Mouse (Mus musculus): ENCODE measurements around the gene Akt2. TPM values are rescaled to one million over a fixed set of nuclear protein-coding genes. Genes with fewer than 3 reads are reported as not detected.

The Akt2 gene
- polyA plus RNA-seq, 1 experiment from 2014 or later: 106 TPM

DNA sequence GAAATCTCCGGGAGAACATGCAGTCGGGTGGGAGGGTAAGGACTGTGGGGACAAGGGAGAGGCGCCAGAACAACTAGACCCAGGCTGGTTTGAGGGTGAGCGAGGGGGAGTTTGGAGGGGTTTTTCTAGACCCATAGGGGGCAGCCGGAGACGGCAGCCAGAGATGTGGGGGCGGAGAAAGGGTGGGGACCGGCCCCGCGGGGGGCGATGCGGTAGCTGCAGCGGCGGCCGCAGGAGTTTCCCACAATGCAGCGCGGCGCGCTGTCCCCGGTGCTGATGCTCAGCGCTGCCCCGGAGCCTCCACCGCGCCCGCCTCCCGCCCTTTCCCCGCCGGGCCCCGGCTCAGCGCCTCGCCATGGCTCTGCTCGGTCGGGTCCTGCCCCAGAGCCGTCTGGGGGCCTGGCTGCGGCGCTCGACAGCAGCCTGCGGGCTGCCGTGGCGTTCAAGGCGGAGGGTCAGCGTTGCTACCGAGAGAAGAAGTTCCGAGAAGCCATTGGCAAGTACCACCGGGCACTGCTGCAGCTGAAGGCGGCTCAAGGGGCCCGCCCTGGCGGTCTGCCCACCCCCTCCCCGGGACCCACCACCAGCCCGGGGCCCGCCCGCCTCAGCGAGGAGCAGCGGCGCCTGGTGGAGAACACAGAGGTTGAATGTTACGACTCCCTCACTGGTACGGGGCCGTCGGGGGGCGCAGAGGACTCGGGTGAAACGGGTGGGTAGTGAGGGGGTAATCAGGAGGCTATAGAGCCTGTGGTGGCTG, 62.5 kb downstream of the Akt2 start, which contains the start of gene Ttc9b:
TSS of gene Ttc9b (plus strand) at position 235 of the 757 bp plus-strand sequence.
- Histone ChIP-seq H3K36me3 (peaks cover 33% of the 10 kb centered on the region), H3K9ac (0 out of 2 replicates have a peak within 1 kb of the TSS, but pooled peaks have one; percentile 27), H3K4me1 (peaks cover 5% of the 10 kb centered on the region), H3K9me3 (no peaks in the 10 kb centered on the region), H3K27ac (no peak within 1 kb of the TSS), H3K4me3 (peak within 1 kb of the TSS; percentile 36), H3K4me2 (peak within 1 kb of the TSS; percentile 63), H3K27me3 (peaks cover 62% of the 10 kb centered on the region)
- ATAC-seq (ENCODE audit: insufficient number of reproducible peaks, insufficient read depth, low FRiP score, low TSS enrichment, low read depth): 0 out of 2 replicates have a peak, but pooled peaks have one; percentile 17
- WGBS: 2% methylated on average over 54 of the region's 62 CpGs

- no peak overlapping the region for H3K9ac ChIP-seq
- no peak overlapping the region for H3K4me2 ChIP-seq
- H3K4me3 ChIP-seq: no peak overlapping the region
- ATAC-seq (ENCODE audit: insufficient number of reproducible peaks, insufficient read depth, low FRiP score, low TSS enrichment, low read depth): no peak
- peaks cover 70% of the 10 kb centered on the region for H3K27me3 ChIP-seq
- 63% methylated on average over 20 of the region's 20 CpGs for WGBS
- H3K36me3 ChIP-seq: peaks cover 42% of the 10 kb centered on the region
- peaks cover 5% of the 10 kb centered on the region for H3K4me1 ChIP-seq
- no peak overlapping the region for H3K27ac ChIP-seq
- no peaks in the 10 kb centered on the region for H3K9me3 ChIP-seq
These were observed 63.4 kb downstream of the Akt2 start for GRCm38 (mm10) chr7:27654607-27655276.

DNA sequence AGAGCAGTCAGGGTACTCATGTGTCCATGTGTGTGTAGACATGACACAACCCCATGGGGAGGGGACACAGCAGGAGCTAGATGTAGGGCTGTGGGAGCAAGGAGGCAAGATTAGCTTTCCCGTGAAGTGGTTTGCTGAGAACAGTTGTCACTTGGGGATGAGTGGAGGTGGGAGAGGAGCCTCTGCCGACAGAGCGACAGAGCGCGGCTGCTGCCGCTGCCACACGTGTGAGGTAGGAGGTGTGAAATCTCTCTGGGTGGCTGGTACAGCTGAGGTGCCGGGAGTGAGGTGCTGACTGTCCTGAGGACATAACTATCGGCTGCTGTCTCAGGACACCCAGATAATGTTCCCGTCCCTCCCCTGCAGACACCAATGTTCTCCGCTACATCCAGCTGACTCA, 64.2 kb downstream of the Akt2 start:
- Histone ChIP-seq H3K36me3 (peaks cover 44% of the 10 kb centered on the region), H3K27ac (no peak overlapping the region), H3K9me3 (no peaks in the 10 kb centered on the region), H3K27me3 (peaks cover 70% of the 10 kb centered on the region), H3K4me1 (peaks cover 5% of the 10 kb centered on the region), H3K4me3 (no peak overlapping the region), H3K9ac (no peak overlapping the region), H3K4me2 (no peak overlapping the region)
- no peak for ATAC-seq (ENCODE audit: insufficient number of reproducible peaks, insufficient read depth, low FRiP score, low TSS enrichment, low read depth)
- WGBS: 81% methylated on average over 11 of the region's 11 CpGs

DNA sequence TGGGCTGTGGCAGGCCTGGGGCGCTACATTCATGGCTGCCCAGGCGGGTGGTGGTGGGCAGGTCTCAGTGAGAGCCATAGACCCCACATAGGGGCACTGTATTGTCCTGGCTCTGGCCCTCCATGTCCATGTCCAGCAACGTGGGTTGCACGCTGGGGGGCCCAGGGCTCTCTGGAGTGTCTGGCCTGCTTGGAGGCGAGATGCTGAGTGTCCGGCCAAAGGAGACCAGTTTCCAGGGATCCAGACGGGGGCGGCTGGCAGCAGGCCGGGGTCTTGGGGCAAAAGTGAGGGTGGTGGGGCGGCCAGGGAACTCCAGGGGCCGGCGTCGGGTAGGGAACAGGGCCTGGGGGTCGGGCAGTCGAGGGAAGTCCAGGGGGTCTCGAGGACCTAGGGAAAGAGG, 65.2 kb downstream of the Akt2 start:
- Histone ChIP-seq H3K4me2 (no peak overlapping the region), H3K27me3 (peaks cover 70% of the 10 kb centered on the region), H3K4me3 (no peak overlapping the region), H3K27ac (no peak overlapping the region), H3K36me3 (peaks cover 54% of the 10 kb centered on the region), H3K4me1 (peaks cover 5% of the 10 kb centered on the region), H3K9me3 (no peaks in the 10 kb centered on the region), H3K9ac (no peak overlapping the region)
- ATAC-seq (ENCODE audit: insufficient number of reproducible peaks, insufficient read depth, low FRiP score, low TSS enrichment, low read depth): no peak
- WGBS: 88% methylated on average over 16 of the region's 16 CpGs

DNA sequence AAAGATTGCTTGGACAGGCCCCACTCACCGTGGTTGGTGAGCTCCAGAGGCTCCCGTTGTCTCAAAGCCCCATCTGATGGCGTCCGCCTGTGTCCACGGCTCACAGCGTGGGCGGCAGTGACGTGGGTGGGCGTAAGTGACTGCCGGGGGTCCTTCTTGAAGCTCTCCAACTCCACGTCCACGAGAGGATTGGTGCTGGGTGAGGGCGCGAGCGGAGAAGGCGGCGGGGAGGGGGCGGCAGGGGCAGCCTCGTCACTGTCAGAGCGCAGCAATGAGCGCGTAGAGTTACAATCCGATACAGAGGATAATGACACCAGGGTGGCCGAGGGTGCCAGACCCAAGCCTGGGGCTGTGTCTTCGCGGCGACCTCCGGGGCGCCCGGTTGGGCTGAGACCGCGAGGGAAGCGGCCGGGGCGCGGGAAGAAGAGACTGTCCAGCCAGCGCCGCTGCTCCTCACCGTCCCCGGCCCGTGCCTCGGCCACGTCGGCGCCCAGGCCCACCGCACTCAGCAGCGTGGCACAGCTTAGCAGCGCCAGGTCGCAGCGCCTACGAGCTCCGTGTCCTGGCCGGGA, 66.6 kb downstream of the Akt2 start:
- no peak for ATAC-seq (ENCODE audit: insufficient number of reproducible peaks, insufficient read depth, low FRiP score, low TSS enrichment, low read depth)
- Histone ChIP-seq H3K4me2 (no peak overlapping the region), H3K27me3 (peaks cover 62% of the 10 kb centered on the region), H3K4me3 (no peak overlapping the region), H3K4me1 (peaks cover 5% of the 10 kb centered on the region), H3K9ac (no peak overlapping the region), H3K9me3 (no peaks in the 10 kb centered on the region), H3K36me3 (peaks cover 63% of the 10 kb centered on the region), H3K27ac (no peak overlapping the region)
- WGBS: 31% methylated on average over 53 of the region's 53 CpGs

DNA sequence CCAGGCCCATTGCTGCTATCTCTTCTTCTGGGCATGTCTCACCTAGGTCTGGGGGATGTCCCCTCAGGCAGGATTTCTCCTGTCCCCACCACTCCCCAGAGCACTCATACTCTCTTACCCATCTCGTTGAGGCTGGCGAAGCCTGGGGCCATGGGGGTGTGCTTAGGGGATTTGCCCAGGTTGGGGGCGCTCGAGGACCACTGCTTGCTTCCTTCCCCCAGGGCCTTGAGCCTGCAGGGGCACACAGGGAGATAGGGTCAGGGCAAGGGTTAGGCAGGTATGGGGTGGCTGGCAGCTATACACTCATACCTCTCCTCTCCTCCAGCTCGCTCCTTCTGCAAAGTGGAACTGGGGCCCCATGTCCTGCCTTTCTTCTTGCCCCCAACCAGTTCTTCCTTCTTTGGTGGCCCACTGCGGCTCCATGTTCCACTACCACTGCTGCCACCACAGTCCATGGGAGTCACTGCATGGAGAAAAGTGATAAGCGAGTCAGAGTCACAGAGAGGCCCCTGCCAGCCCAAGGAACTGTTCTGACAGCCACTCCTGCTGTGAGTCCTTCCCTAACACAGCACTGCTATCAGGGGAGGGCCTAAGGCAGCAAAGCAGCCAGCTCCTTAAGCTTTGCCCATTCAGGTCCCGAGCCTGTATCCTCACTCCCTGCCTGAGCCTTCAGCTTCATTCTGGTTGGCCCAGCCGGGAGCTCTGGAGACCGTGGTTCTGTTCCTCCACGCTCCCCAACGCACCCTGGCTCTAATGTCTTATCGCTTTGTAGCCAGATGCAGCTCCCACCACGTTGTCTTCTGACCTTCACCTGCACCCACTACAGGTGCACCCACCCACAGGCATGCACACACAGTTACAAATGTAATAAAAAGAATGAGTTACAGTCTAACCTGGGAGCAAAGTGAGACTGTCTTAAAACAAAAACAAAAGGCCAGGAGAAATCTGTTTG, 67.6 kb downstream of the Akt2 start:
- Histone ChIP-seq H3K4me3 (no peak overlapping the region), H3K36me3 (peaks cover 68% of the 10 kb centered on the region), H3K27ac (no peak overlapping the region), H3K27me3 (peaks cover 51% of the 10 kb centered on the region), H3K4me1 (peaks cover 3% of the 10 kb centered on the region), H3K9me3 (no peaks in the 10 kb centered on the region), H3K4me2 (no peak overlapping the region), H3K9ac (no peak overlapping the region)
- no peak for ATAC-seq (ENCODE audit: insufficient number of reproducible peaks, insufficient read depth, low FRiP score, low TSS enrichment, low read depth)
- 61% methylated on average over 14 of the region's 14 CpGs for WGBS

GRCm38 (mm10) chr7:27662038-27662437, 70.7 kb downstream of the Akt2 start:
- Histone ChIP-seq H3K4me3 (no peak overlapping the region), H3K27me3 (peaks cover 25% of the 10 kb centered on the region), H3K4me2 (no peak overlapping the region), H3K36me3 (peaks cover 78% of the 10 kb centered on the region), H3K9me3 (no peaks in the 10 kb centered on the region), H3K4me1 (no peaks in the 10 kb centered on the region), H3K27ac (no peak overlapping the region), H3K9ac (no peak overlapping the region)
- ATAC-seq (ENCODE audit: insufficient number of reproducible peaks, insufficient read depth, low FRiP score, low TSS enrichment, low read depth): no peak
- 90% methylated on average over 4 of the region's 4 CpGs for WGBS

DNA sequence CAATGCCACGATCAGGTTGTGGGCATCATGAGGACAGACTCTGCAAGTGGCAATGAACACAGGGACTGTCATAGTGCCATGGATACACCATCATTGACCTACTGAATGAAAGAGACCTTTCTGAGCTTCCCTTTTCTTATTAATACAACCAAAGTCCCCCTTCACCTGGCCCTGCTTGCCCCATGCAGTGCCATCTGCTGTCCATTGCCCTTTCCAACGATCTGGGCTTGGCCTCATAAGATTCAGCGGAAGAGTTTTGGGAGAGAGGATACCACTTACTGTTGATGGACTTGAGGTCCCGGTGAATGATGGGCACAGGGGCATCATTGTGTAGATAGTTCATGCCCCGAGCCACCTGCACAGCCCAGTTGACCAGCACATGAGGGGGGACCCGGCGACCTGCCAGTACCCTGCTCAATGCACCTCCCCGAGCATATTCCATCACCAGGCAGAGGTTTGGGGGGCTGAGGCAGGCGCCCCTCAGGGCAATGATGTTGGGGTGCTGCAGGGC, 81.8 kb downstream of the Akt2 start:
- H3K4me2 ChIP-seq: peak overlapping the region; percentile 95
- H3K9me3 ChIP-seq: no peaks in the 10 kb centered on the region

DNA sequence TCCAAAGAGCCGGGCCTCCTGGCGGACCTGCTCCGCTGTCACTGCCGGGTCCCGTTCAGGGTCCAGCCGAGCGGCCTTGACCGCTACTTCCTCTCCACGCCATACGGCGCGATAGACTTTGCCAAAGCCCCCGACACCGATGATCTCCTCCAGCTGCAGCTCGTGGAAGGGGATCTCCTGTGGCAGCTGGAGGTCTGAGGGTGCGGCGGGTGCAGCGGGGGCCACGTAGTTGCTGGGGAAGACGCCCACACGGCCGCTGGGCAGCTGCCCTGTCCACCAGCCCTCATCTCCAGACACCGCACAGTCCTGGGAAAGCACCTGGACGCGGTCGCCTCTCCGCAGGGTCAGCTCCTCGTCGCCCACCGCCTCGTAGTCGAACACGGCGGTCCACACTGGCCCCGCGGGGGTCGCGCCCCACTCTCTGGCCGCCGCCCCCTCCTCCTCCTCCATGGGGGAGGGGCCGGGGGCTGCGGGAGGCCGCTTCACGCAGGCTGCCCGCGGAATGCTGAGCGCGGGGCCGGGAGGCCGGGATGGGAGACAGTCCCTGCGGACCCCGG, 82.3 kb downstream of the Akt2 start:
- 1% methylated on average over 51 of the region's 52 CpGs for WGBS
- no peak overlapping the region for H3K27ac ChIP-seq
- H3K4me1 ChIP-seq: peaks cover 26% of the 10 kb centered on the region
- peak overlapping the region; percentile 95 for H3K4me2 ChIP-seq
- no peak for ATAC-seq (ENCODE audit: insufficient number of reproducible peaks, insufficient read depth, low FRiP score, low TSS enrichment, low read depth)
- H3K9me3 ChIP-seq: no peaks in the 10 kb centered on the region
- H3K4me3 ChIP-seq: peak overlapping the region; percentile 93
- no peaks in the 10 kb centered on the region for H3K27me3 ChIP-seq
- H3K9ac ChIP-seq: peak overlapping the region; percentile 90
- H3K36me3 ChIP-seq: peaks cover 24% of the 10 kb centered on the region; the same call in 1 of the 2 replicates

More for the DNA sequence above, 81.8 kb downstream of the Akt2 start:
- H3K9ac ChIP-seq: peak overlapping the region; percentile 90
- WGBS: 54% methylated on average over 9 of the region's 9 CpGs
- H3K4me1 ChIP-seq: peaks cover 26% of the 10 kb centered on the region
- peak overlapping the region; percentile 93 for H3K4me3 ChIP-seq
- no peak overlapping the region for H3K27ac ChIP-seq
- ATAC-seq (ENCODE audit: insufficient number of reproducible peaks, insufficient read depth, low FRiP score, low TSS enrichment, low read depth): no peak
- peaks cover 30% of the 10 kb centered on the region for H3K36me3 ChIP-seq
- no peaks in the 10 kb centered on the region for H3K27me3 ChIP-seq

- peaks cover 22% of the 10 kb centered on the region; the same call in 1 of the 2 replicates for H3K36me3 ChIP-seq
- H3K4me2 ChIP-seq: peak overlapping the region; percentile 95
- H3K27ac ChIP-seq: peak overlapping the region; percentile 94
- ATAC-seq (ENCODE audit: insufficient number of reproducible peaks, insufficient read depth, low FRiP score, low TSS enrichment, low read depth): no peak
- H3K27me3 ChIP-seq: no peaks in the 10 kb centered on the region
- 1% methylated on average over 36 of the region's 38 CpGs for whole genome bisulfite sequencing
- no peaks in the 10 kb centered on the region for H3K9me3 ChIP-seq
- H3K4me1 ChIP-seq: peaks cover 26% of the 10 kb centered on the region
- peak overlapping the region; percentile 93 for H3K4me3 ChIP-seq
- peak overlapping the region; percentile 90 for H3K9ac ChIP-seq
These were observed 82.8 kb downstream of the Akt2 start for GRCm38 (mm10) chr7:27674195-27674521.

All from embryonic facial prominence, embryonic 13.5 days (tissue).